In genomic region chr7:80199851-80200587, GRCm38 (mm10) we compare ENCODE assay signal across 9 mouse cellular contexts. TPM values are rescaled to one million over a fixed set of nuclear protein-coding genes. Genes with fewer than 3 reads are reported as not detected.
A peak's percentile ranks its signal among the peaks of the same experiment; 100 is the strongest.
DNase-seq lines count a peak whose midpoint lies in the region; ATAC-seq and TF ChIP-seq lines count a peak whose summit lies in the region.
"Had no signal": no experiment of that assay in that cellular context is flagged by ENCODE, and none has a peak within 500 bp of the region (broad histone marks: within the 10 kb centered on the region; RNA-seq: fewer than 3 reads in every experiment).

No protein-coding gene starts in this region.

- H3K4me1 ChIP-seq in G1E (ENCODE audit: insufficient read depth, low read depth, low read length), result peaks cover 87% of the 10 kb centered on the region
- H3K4me1 ChIP-seq in hindbrain, embryonic 12.5 days, result peaks cover 70% of the 10 kb centered on the region
- H3K4me1 ChIP-seq in midbrain, embryonic 10.5 days, result peaks cover 79% of the 10 kb centered on the region

- no peaks in the 10 kb centered on the region for H3K27me3 ChIP-seq in G1E (ENCODE audit: insufficient read depth, low read length)
- no peaks in the 10 kb centered on the region for H3K27me3 ChIP-seq in hindbrain, embryonic 12.5 days
- H3K27me3 ChIP-seq in midbrain, embryonic 10.5 days (ENCODE audit: low read depth, poor library complexity, severe bottlenecking), result no peaks in the 10 kb centered on the region

- 70% methylated on average over 11 of the region's 11 CpGs for WGBS in hindbrain, embryonic 12.5 days
- 74% methylated on average over 11 of the region's 11 CpGs for WGBS in midbrain, embryonic 10.5 days

- 0 out of 2 replicates have a peak overlapping the region, but pooled peaks have one; percentile 86 for H3K9ac ChIP-seq in hindbrain, embryonic 12.5 days

- no peaks in the 10 kb centered on the region for H3K9me3 ChIP-seq in G1E (replicated peaks)
- no peaks in the 10 kb centered on the region for H3K9me3 ChIP-seq in hindbrain, embryonic 12.5 days (replicated peaks)
- no peaks in the 10 kb centered on the region for H3K9me3 ChIP-seq in midbrain, embryonic 10.5 days (replicated peaks)

- H3K27ac ChIP-seq in hindbrain, embryonic 12.5 days, result no peak overlapping the region
- H3K27ac ChIP-seq in midbrain, embryonic 10.5 days (replicated peaks), result no peak overlapping the region

- peak overlapping the region; percentile 81 for H3K4me2 ChIP-seq in hindbrain, embryonic 12.5 days (replicated peaks)

- DNase-seq in adrenal gland, postnatal 14 days, result peak; percentile 7
- DNase-seq in adrenal gland, postnatal 36 days, result no peak
- no peak for DNase-seq in G1E (ENCODE audit: low spot score)
- no peak for DNase-seq in midbrain, embryonic 10.5 days (ENCODE audit: low spot score)
- no peak for DNase-seq in left cerebral cortex, adult 9 months (ENCODE audit: low spot score in 2 of 2)
- DNase-seq in embryo, embryonic 10 days (ENCODE audit: low spot score), result no peak
- DNase-seq: heart, postnatal 14 days had no signal

- ATAC-seq in G1E (ENCODE audit: extremely low read depth, insufficient number of reproducible peaks, low FRiP score, poor library complexity, severe bottlenecking), result no peak
- no peak for ATAC-seq in hindbrain, embryonic 12.5 days (ENCODE audit: low FRiP score)
- ATAC-seq in inflammation-experienced regulatory T-cells, adult 6 months, result no peak

- peak overlapping the region; percentile 91 for H3K4me3 ChIP-seq in G1E (ENCODE audit: low read depth, low read length)
- peak overlapping the region; percentile 70 for H3K4me3 ChIP-seq in hindbrain, embryonic 12.5 days
- peak overlapping the region; percentile 77; the same call in 1 of the 2 replicates for H3K4me3 ChIP-seq in midbrain, embryonic 10.5 days

- TF ChIP-seq CTCF in G1E (IDR thresholded peaks at IDR 0.05; ENCODE audit: low read depth, low read length), result no peak

- peaks cover 54% of the 10 kb centered on the region for H3K36me3 ChIP-seq in G1E (replicated peaks)
- no peaks in the 10 kb centered on the region for H3K36me3 ChIP-seq in hindbrain, embryonic 12.5 days
- peaks cover 22% of the 10 kb centered on the region; the same call in 1 of the 2 replicates for H3K36me3 ChIP-seq in midbrain, embryonic 10.5 days

RNA-seq across cellular contexts. Expression of gene Sema4b, which starts 13.4 kb away (rescaled TPM):
- 46.9 and 57.0 TPM in 2 replicates for total RNA-seq in adrenal gland, postnatal 14 days (2021)
- 10 to 100 TPM; 47.3 to 57.2 TPM for total RNA-seq in adrenal gland, postnatal 36 days (2021)
- total RNA-seq in G1E (2014; fragmentation: Nextera tagmentation) (35.6 and 69.0 TPM in 2 replicates), G1E (2017) (21.7 and 23.9 TPM in 2 replicates)
- 19.0 and 26.5 TPM in 2 replicates for polyA plus RNA-seq in G1E (2012)
- 20.9 and 21.1 TPM in 2 replicates for polyA plus RNA-seq in hindbrain, embryonic 12.5 days (2016; fragmentation: Nextera tagmentation; extraction: Ambion mirVana)
- 12.6 and 16.5 TPM in 2 replicates for polyA plus RNA-seq in midbrain, embryonic 10.5 days (2016; fragmentation: Nextera tagmentation; extraction: Ambion mirVana)
- 10 to 100 TPM; 17.4 to 22.3 (median 18.0) TPM for polyA plus RNA-seq in inflammation-experienced regulatory T-cells, adult 6 months (2017; shearing (Covaris generic))

RNA-seq across cellular contexts. Expression of gene Cib1, which starts 32.6 kb away (rescaled TPM):
- total RNA-seq in adrenal gland, postnatal 14 days (2021), result 52.9 and 59.6 TPM in 2 replicates
- total RNA-seq in adrenal gland, postnatal 36 days (2021), result 10 to 100 TPM; 65.1 to 70.1 TPM
- 35.2 and 44.2 TPM in 2 replicates for total RNA-seq in G1E (2014; fragmentation: Nextera tagmentation)
- 82.9 and 124 TPM in 2 replicates for total RNA-seq in G1E (2017)
- polyA plus RNA-seq in G1E (2012), result 43.6 and 49.6 TPM in 2 replicates
- 37.5 and 40.5 TPM in 2 replicates for polyA plus RNA-seq in hindbrain, embryonic 12.5 days (2016; fragmentation: Nextera tagmentation; extraction: Ambion mirVana)
- 63.3 and 77.6 TPM in 2 replicates for polyA plus RNA-seq in midbrain, embryonic 10.5 days (2016; fragmentation: Nextera tagmentation; extraction: Ambion mirVana)
- 100 to 1,000 TPM in 1 of 3 experiments, 10 to 100 TPM in 2; 97.8 to 140 (median 99.4) TPM for polyA plus RNA-seq in inflammation-experienced regulatory T-cells, adult 6 months (2017; shearing (Covaris generic))

RNA-seq across cellular contexts. Expression of gene Gdpgp1, which starts 32.6 kb away (rescaled TPM):
- total RNA-seq in adrenal gland, postnatal 14 days (2021), result 2.7 and 3.9 TPM in 2 replicates
- 1 to 10 TPM; 3.8 to 3.9 TPM for total RNA-seq in adrenal gland, postnatal 36 days (2021)
- 10.2 and 14.1 TPM in 2 replicates for total RNA-seq in G1E (2014; fragmentation: Nextera tagmentation)
- total RNA-seq in G1E (2017), result 5.9 and 6.2 TPM in 2 replicates
- 3.7 and 3.8 TPM in 2 replicates for polyA plus RNA-seq in G1E (2012)
- 4.6 and 4.9 TPM in 2 replicates for polyA plus RNA-seq in hindbrain, embryonic 12.5 days (2016; fragmentation: Nextera tagmentation; extraction: Ambion mirVana)
- polyA plus RNA-seq in midbrain, embryonic 10.5 days (2016; fragmentation: Nextera tagmentation; extraction: Ambion mirVana), result 5.6 and 6.3 TPM in 2 replicates
- 10 to 100 TPM in 1 of 3 experiments, 1 to 10 TPM in 2; 5.7 to 10.3 (median 6.7) TPM for polyA plus RNA-seq in inflammation-experienced regulatory T-cells, adult 6 months (2017; shearing (Covaris generic))

RNA-seq across cellular contexts. Expression of gene Ttll13, which starts 46.2 kb away (rescaled TPM):
- total RNA-seq in adrenal gland, postnatal 14 days (2021), result 0.83 and 1.0 TPM in 2 replicates
- under 1 TPM; 0.59 to 0.83 TPM for total RNA-seq in adrenal gland, postnatal 36 days (2021)
- total RNA-seq in G1E (2014; fragmentation: Nextera tagmentation) (1.5 and 3.7 TPM in 2 replicates), G1E (2017) (0.35 and 3.3 TPM in 2 replicates)
- 0.13 and 0.26 TPM in 2 replicates for polyA plus RNA-seq in G1E (2012)
- polyA plus RNA-seq in hindbrain, embryonic 12.5 days (2016; fragmentation: Nextera tagmentation; extraction: Ambion mirVana), result 2.0 and 2.7 TPM in 2 replicates
- polyA plus RNA-seq in midbrain, embryonic 10.5 days (2016; fragmentation: Nextera tagmentation; extraction: Ambion mirVana), result 0.68 and 0.94 TPM in 2 replicates
- polyA plus RNA-seq in inflammation-experienced regulatory T-cells, adult 6 months (2017; shearing (Covaris generic)), result not detected
